Mouse (Mus musculus) lung, embryonic 16.5 days (tissue): Measurements from ENCODE around the gene Tmsb10. TPM values are rescaled to one million over a fixed set of nuclear protein-coding genes. Genes with fewer than 3 reads are reported as not detected.

Experiments used
- ATAC-seq: fragments of 200-750 bp; cut with Nextera tagmentation; 2 replicates; pipeline ENCODE4 v1.8.0; 2017; ENCODE audit warnings: low read depth, mild to moderate bottlenecking, moderate library complexity
- H3K27ac ChIP-seq: fragments of 300-500 bp; sonication (generic); 2 replicates; pipeline ENCODE4 v1.5.1; 2014; ENCODE audit warnings: mild to moderate bottlenecking, control low read depth, low read length
- H3K27me3 ChIP-seq: fragments of 300-500 bp; sonication (generic); 2 replicates; pipeline ENCODE4 v1.6.1; 2014; ENCODE audit warnings: low read depth, low read length, mixed read lengths; ENCODE audit not compliant: control insufficient read depth, insufficient read depth
- H3K36me3 ChIP-seq: fragments of 300-500 bp; sonication (generic); 2 replicates; pipeline ENCODE4 v1.6.1; 2014; ENCODE audit warnings: low read length; ENCODE audit not compliant: control insufficient read depth, insufficient read depth
- H3K4me1 ChIP-seq: fragments of 300-500 bp; sonication (generic); replicated peaks from 2 replicates; pipeline ENCODE4 v1.6.1; 2014; ENCODE audit warnings: low read length, mixed read lengths; ENCODE audit not compliant: control insufficient read depth, insufficient read depth
- H3K4me2 ChIP-seq: fragments of 300-500 bp; sonication (generic); 2 replicates; pipeline ENCODE4 v1.6.1; 2014; ENCODE audit warnings: low read depth, low read length, control low read depth
- H3K4me3 ChIP-seq: fragments of 300-500 bp; sonication (generic); 2 replicates; pipeline ENCODE4 v1.5.1; 2014; ENCODE audit warnings: mild to moderate bottlenecking, low read length, control low read depth
- H3K9ac ChIP-seq: fragments of 300-500 bp; sonication (generic); 2 replicates; pipeline ENCODE4 v1.6.1; 2014; ENCODE audit warnings: low read length, control low read depth
- H3K9me3 ChIP-seq: fragments of 300-500 bp; sonication (generic); 2 replicates; pipeline ENCODE4 v1.6.1; 2016; ENCODE audit warnings: low read length; ENCODE audit not compliant: control insufficient read depth
- WGBS: fragments of 180-500 bp; shearing (Covaris S2); extraction: QIAGEN DNeasy Blood & Tissue Kit; methylation state at CpG from one replicate; pipeline ENCODE4 v1.1.7; 2014; 5-methylcytosine and 5-hydroxymethylcytosine counted together
- polyA plus RNA-seq: library from polyadenylated mRNA; unstranded; fragments of >200 nt; fragmentation: Nextera tagmentation; extraction: Ambion mirVana; gene quantifications from 2 replicates; pipeline ENCODE4 v1.2.1, GENCODE M21; 2015

Tmsb10 gene
- 2,242 and 2,568 TPM in 2 replicates for polyA plus RNA-seq

- H3K4me1 ChIP-seq = peaks cover 33% of the 10 kb centered on the region
- H3K9me3 ChIP-seq = no peaks in the 10 kb centered on the region
- H3K4me3 ChIP-seq = peak within 1 kb of the TSS; percentile 87
- H3K27ac ChIP-seq = peak within 1 kb of the TSS; percentile 89
- no peaks in the 10 kb centered on the region for H3K27me3 ChIP-seq
- H3K36me3 ChIP-seq = no peaks in the 10 kb centered on the region
- peak within 1 kb of the TSS; percentile 98 for H3K9ac ChIP-seq
- WGBS = under 1% methylated on average over 18 of the region's 19 CpGs
- H3K4me2 ChIP-seq = peak within 1 kb of the TSS; percentile 80
- ATAC-seq = peak; percentile 59
Measured at GRCm38 (mm10) chr6:72958662-72959071, at the start of gene Tmsb10. TSS of gene Tmsb10 (minus strand) at chr6:72958748.

- Histone ChIP-seq H3K9ac (no peak overlapping the region), H3K4me3 (no peak overlapping the region), H3K4me2 (no peak overlapping the region), H3K9me3 (no peaks in the 10 kb centered on the region), H3K36me3 (no peaks in the 10 kb centered on the region), H3K27ac (no peak overlapping the region), H3K27me3 (no peaks in the 10 kb centered on the region), H3K4me1 (no peaks in the 10 kb centered on the region)
- 56% methylated on average over 5 of the region's 5 CpGs for WGBS
- ATAC-seq = no peak
Measured at GRCm38 (mm10) chr6:73003601-73004000, 45.1 kb upstream of the Tmsb10 start.

- WGBS = 45% methylated on average over 1 of the region's 1 CpGs
Measured at GRCm38 (mm10) chr6:73002391-73002790, 43.8 kb upstream of the Tmsb10 start.

GRCm38 (mm10) chr6:72998809-72999208, 40.3 kb upstream of the Tmsb10 start:
- no peak for ATAC-seq
- H3K4me2 ChIP-seq = no peak overlapping the region
- H3K9me3 ChIP-seq = no peaks in the 10 kb centered on the region
- H3K36me3 ChIP-seq = no peaks in the 10 kb centered on the region
- H3K4me3 ChIP-seq = no peak overlapping the region
- WGBS = 87% methylated on average over 1 of the region's 1 CpGs
- H3K9ac ChIP-seq = no peak overlapping the region
- no peaks in the 10 kb centered on the region for H3K4me1 ChIP-seq
- H3K27me3 ChIP-seq = no peaks in the 10 kb centered on the region
- H3K27ac ChIP-seq = no peak overlapping the region

More at GRCm38 (mm10) chr6:73002391-73002790, 43.8 kb upstream of the Tmsb10 start:
- Histone ChIP-seq H3K27me3 (no peaks in the 10 kb centered on the region), H3K9ac (no peak overlapping the region), H3K4me2 (no peak overlapping the region), H3K9me3 (no peaks in the 10 kb centered on the region), H3K36me3 (no peaks in the 10 kb centered on the region), H3K27ac (no peak overlapping the region), H3K4me3 (no peak overlapping the region), H3K4me1 (no peaks in the 10 kb centered on the region)
- ATAC-seq = 0 out of 2 replicates have a peak, but pooled peaks have one; percentile 10

GRCm38 (mm10) chr6:72993688-72994082, 35.1 kb upstream of the Tmsb10 start:
- 49% methylated on average over 5 of the region's 5 CpGs for WGBS
- H3K9me3 ChIP-seq = no peaks in the 10 kb centered on the region
- no peaks in the 10 kb centered on the region for H3K27me3 ChIP-seq
- H3K4me3 ChIP-seq = no peak overlapping the region
- H3K4me2 ChIP-seq = no peak overlapping the region
- ATAC-seq = no peak; the same call in 1 of the 2 replicates
- H3K4me1 ChIP-seq = peaks cover 10% of the 10 kb centered on the region; the same call in 1 of the 2 replicates
- no peak overlapping the region for H3K27ac ChIP-seq
- no peak overlapping the region for H3K9ac ChIP-seq
- no peaks in the 10 kb centered on the region for H3K36me3 ChIP-seq

GRCm38 (mm10) chr6:72993054-72993687, 34.6 kb upstream of the Tmsb10 start:
- Histone ChIP-seq H3K36me3 (no peaks in the 10 kb centered on the region), H3K4me1 (peaks cover 10% of the 10 kb centered on the region; the same call in 1 of the 2 replicates), H3K27ac (no peak overlapping the region), H3K4me3 (no peak overlapping the region), H3K9ac (no peak overlapping the region), H3K4me2 (no peak overlapping the region), H3K27me3 (no peaks in the 10 kb centered on the region), H3K9me3 (no peaks in the 10 kb centered on the region)
- 47% methylated on average over 8 of the region's 8 CpGs for WGBS
- 0 out of 2 replicates have a peak, but pooled peaks have one; percentile 18 for ATAC-seq

- Histone ChIP-seq H3K4me1 (peaks cover 10% of the 10 kb centered on the region; the same call in 1 of the 2 replicates), H3K9ac (no peak overlapping the region), H3K36me3 (no peaks in the 10 kb centered on the region), H3K4me2 (no peak overlapping the region), H3K4me3 (no peak overlapping the region), H3K27ac (no peak overlapping the region), H3K27me3 (no peaks in the 10 kb centered on the region), H3K9me3 (no peaks in the 10 kb centered on the region)
- WGBS = 76% methylated on average over 5 of the region's 5 CpGs
- ATAC-seq = no peak
Measured at GRCm38 (mm10) chr6:72990206-72990605, 31.7 kb upstream of the Tmsb10 start.

- H3K36me3 ChIP-seq = no peaks in the 10 kb centered on the region
- WGBS = 23% methylated on average over 7 of the region's 7 CpGs
- no peak for ATAC-seq
- no peaks in the 10 kb centered on the region for H3K27me3 ChIP-seq
- H3K27ac ChIP-seq = no peak overlapping the region
- no peak overlapping the region for H3K4me3 ChIP-seq
- no peak overlapping the region for H3K4me2 ChIP-seq
- peaks cover 10% of the 10 kb centered on the region; the same call in 1 of the 2 replicates for H3K4me1 ChIP-seq
- H3K9ac ChIP-seq = no peak overlapping the region
- H3K9me3 ChIP-seq = no peaks in the 10 kb centered on the region
Measured at GRCm38 (mm10) chr6:72989028-72989736, 30.6 kb upstream of the Tmsb10 start.

GRCm38 (mm10) chr6:72982506-72982905, 24.0 kb upstream of the Tmsb10 start:
- H3K4me3 ChIP-seq = no peak overlapping the region
- H3K27ac ChIP-seq = no peak overlapping the region
- H3K27me3 ChIP-seq = no peaks in the 10 kb centered on the region
- no peak for ATAC-seq
- no peak overlapping the region for H3K9ac ChIP-seq
- peaks cover 14% of the 10 kb centered on the region; the same call in 1 of the 2 replicates for H3K4me1 ChIP-seq
- no peak overlapping the region for H3K4me2 ChIP-seq
- H3K36me3 ChIP-seq = no peaks in the 10 kb centered on the region
- no peaks in the 10 kb centered on the region for H3K9me3 ChIP-seq
- WGBS = 75% methylated on average over 4 of the region's 4 CpGs
